Mouse (Mus musculus): ENCODE measurements around the gene Sema5b. TPM values are rescaled to one million over a fixed set of nuclear protein-coding genes. Genes with fewer than 3 reads are reported as not detected.

The Sema5b gene
- total RNA-seq, 4 experiments from 2014 or later: 1.6 to 3.1 (median 1.9) TPM

DNA sequence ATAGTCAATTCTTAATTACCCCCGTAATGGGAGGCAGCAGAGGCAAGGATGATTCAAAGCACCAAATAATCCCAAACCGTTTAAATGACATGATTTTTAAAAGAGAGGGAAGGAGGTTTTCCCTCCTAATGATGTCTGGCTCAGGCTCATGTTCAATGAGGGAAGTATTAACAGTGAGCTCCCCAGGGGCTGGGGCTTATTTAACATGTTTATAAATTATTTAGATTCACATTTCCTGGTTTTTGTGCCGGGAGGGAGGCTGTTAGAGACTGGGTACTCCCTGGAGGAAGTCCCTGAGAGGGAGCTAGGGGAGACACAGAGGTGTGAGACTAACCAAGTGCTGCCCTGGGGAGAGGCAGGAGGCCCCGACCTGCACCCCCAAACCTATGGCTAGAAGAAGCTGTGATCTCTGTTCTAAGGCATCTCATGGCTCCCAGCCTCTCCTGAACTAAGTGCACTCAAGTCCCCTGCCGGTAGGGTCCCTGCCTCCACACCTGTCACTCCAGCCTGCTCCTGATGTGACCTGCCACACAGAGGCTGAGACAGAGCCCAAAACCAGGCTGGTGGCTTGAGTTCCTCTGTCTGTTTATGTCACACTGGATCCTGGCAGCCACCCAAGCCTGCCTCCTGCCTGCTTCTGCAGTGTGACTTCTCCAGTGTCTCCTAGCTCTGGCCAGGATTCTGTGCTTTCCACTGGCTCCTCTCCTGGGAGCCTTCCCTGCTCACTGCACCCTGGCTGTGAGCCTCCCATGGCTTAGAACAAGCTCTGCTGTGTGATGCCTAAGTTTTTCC lies 51.5 kb downstream of the Sema5b start:
- peak; percentile 35 for DNase-seq (ENCODE audit: low spot score)

GRCm38 (mm10) chr16:35593474-35593873 lies 52.5 kb downstream of the Sema5b start:
- no peak for DNase-seq (ENCODE audit: low spot score)

- no peak for DNase-seq (ENCODE audit: low spot score)
Observed at GRCm38 (mm10) chr16:35596241-35596640, 55.3 kb downstream of the Sema5b start.

GRCm38 (mm10) chr16:35596661-35597350 lies 55.9 kb downstream of the Sema5b start:
- no peak for DNase-seq (ENCODE audit: low spot score)

DNA sequence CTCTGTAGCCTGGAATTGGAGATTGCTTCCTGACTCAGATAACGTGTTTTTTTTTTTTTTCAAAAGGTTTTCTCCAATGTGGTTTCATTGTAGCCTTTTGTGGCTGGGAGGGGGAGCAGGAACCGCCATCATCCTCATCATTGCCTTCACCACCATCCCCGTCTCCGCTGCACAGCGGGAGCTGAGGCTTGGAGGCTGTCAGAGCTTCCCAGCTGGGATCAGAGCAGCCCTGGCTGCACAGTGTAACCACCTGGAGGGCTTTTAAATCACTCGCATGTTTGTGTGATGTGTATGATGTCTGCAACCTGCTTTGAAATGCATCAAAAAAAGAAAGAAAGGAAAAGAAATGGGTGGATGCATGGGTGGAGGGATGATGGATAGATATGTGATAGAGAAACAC lies 57.0 kb downstream of the Sema5b start:
- no peak for DNase-seq (ENCODE audit: low spot score)

DNA sequence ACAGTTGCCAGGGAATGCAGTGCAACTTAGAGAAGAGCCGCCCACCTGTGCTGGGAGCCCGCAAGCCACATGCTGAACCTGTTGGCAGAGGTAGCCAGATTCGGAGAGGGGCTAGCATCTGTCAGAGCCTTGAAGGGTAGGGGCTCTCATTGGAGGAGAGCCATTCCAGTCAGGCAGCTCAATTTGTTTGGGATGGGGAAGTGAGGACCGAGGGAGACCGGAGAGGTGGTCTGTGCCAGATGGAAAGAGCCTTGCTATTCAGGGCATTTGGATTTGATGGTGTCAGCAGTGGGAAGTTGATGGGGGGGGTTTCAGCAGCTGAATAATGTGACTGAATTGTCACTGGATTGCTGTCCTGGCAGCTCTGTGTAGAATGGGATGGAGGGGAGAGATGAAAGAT lies 57.9 kb downstream of the Sema5b start:
- DNase-seq (ENCODE audit: low spot score): no peak

GRCm38 (mm10) chr16:35600282-35600681 lies 59.3 kb downstream of the Sema5b start:
- no peak for DNase-seq (ENCODE audit: low spot score)

- no peak for DNase-seq (ENCODE audit: low spot score)
Observed at GRCm38 (mm10) chr16:35601426-35601825, 60.5 kb downstream of the Sema5b start.

GRCm38 (mm10) chr16:35602529-35602928 lies 61.6 kb downstream of the Sema5b start:
- no peak for DNase-seq (ENCODE audit: low spot score)

DNA sequence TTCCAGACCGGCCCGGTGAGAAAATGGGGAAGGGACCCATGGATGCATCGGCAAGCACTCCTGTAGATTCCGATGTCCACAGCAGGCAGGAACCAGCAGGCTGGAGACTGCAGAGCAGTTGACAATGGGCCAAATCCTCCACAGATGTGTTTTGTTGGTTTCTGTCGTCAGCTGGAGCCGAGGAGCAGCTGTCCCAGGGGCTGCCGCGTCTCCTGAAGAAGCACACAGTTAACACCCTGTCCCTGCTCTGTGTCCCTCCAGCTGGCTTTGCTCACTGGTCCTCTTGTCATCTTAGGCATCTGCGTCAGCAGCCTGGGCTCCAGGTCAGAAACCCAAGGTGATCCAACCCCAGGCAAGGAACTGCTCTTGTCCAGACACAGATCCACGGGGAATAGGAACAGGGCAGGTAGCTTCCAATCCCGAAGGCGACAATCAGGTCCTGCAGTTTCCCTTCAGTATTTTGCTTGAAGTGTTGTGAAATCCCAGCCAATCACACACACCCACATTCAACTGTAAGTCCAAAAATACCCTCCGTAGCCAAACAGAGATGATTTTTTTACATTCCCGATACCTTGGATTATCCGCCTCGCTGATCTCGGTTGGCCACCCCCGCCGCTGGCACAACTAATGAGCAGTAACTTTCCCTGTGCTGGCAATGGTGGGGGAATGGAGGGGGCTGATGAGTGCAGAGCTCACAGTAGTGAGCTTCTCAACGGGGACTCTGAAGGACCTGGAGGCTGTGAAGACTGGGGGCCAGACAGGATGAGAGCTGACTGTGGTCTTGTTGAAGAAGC lies 63.0 kb downstream of the Sema5b start:
- DNase-seq (ENCODE audit: low spot score): peak; percentile 36

DNA sequence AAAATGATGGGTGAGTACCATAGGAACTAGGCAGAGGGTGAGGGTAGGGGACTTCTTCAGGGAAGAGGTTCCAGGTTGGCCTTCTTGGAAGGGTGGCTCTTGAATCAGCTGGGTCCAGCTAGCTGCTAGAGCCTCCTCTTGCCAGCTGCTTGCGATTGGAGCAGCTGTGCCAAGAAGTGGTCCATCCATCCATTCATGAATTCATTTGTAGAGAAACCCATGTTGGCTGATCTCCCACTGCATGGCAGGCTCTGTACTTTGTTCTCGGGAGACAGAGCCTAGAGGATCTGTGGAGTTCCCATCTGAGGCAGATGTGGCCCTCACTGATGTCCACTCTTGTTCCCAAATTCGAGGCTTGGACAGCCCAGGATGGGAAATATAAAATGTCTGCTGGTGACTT lies 66.3 kb downstream of the Sema5b start:
- no peak for DNase-seq (ENCODE audit: low spot score)

- DNase-seq (ENCODE audit: low spot score): no peak
Observed at GRCm38 (mm10) chr16:35608244-35608643, 67.3 kb downstream of the Sema5b start.

GRCm38 (mm10) chr16:35609561-35609960 lies 68.6 kb downstream of the Sema5b start:
- no peak for DNase-seq (ENCODE audit: low spot score)

DNA sequence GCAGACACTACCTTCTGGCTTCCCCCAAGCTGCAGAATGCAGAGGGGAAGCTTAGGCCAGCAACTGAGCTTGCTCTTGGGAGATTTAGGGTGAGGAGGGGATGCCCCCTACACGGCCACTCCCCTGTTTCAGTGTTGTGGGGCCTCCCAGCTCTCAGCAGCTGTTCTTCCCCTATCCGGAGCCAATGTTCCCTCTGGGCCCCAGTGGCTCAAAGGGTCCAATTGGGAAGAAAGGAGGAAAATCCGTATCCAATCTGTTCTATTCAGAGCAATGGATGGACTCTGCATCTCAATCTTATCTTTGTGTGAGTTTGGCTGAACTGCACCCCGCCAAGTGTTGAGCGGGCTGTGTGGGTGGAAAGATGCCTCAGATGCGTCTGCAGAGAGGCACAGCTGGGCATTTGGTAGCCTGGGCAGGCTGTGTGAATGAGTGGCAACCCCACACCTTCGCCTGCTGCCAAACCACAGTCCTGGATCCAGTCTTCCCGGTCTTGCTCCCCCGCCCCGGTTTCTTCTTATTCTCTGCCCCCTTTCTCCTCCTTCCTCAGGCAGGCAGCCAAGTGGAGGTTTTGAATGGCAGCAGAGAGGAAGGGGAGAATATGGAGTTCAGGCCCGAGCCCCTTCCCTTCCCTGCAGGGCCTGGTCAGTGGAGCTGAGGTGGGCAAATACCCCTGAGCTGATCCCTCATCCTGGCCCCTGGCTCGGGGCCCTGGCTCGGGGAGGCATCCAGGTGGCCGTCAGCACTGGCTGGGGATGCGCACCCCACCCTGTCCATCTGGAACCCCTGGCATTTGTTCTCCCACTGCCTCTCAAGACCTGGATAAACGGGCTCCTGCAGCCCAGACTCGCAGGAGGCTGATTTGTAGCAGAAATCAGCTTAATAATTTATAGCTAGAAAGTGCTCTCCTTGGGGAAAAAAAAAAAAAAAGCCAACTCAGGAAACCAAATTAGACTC lies 73.2 kb downstream of the Sema5b start:
- no peak for DNase-seq (ENCODE audit: low spot score)

DNA sequence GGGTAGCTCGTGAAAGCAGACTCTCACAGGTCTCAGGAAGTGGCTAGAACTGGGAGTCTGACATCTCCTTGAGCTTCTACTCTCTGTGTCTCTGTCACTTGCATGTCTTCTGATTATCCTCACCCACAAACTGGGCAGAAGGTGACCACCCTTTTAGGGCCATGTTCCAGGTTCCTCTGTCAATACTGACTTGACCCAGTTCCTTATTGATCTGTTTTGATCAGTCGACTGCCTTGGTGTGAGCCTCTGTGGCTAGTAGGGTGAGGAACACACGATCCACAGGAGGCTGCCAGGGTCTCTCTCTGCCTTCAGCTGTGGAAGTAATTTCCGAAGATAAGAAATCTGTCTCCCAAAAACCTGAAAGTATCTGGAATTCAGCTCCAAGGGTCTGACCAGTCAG lies 76.8 kb downstream of the Sema5b start:
- DNase-seq (ENCODE audit: low spot score): no peak

GRCm38 (mm10) chr16:35623026-35623425 lies 82.1 kb downstream of the Sema5b start:
- DNase-seq (ENCODE audit: low spot score): no peak

DNA sequence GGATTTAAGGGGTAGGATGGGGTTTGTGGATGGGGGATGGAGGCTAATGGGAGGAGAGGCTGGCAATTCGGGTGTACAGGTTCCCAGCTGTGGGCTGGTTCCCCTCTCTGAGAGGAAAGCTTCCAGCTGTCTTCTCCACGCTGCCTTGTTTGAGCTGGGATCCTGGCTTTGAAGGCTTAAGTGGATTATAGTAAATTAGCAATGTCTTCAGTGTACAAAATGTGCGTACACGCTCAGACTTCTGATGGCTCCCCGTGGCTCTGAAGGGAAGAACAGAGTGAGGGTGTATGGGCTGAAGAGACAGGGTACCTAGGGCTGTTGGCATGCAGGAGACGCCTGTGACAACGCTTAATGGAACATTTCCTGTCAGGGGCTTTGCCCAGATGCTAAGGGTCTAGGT lies 83.0 kb downstream of the Sema5b start:
- DNase-seq (ENCODE audit: low spot score): no peak

DNA sequence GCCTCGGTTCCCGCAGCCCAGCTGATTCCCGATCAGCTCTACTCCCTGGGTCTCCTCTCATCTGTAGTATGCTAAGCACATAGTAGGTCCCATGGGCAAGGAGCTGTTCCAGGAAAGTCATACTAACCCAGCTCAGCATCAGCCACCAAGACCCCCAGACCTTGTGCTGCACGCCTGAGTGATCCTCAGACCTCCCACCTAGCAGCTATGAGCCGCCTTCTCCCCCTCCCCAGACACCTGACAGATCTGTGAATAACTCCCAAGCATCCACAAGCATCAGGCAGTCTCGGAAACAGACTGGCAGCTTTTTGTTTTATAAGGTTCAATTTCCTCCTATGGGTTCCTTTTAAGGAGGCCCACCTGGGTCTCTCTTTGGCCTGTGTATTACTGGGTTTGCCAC lies 83.9 kb downstream of the Sema5b start:
- DNase-seq (ENCODE audit: low spot score): no peak

DNA sequence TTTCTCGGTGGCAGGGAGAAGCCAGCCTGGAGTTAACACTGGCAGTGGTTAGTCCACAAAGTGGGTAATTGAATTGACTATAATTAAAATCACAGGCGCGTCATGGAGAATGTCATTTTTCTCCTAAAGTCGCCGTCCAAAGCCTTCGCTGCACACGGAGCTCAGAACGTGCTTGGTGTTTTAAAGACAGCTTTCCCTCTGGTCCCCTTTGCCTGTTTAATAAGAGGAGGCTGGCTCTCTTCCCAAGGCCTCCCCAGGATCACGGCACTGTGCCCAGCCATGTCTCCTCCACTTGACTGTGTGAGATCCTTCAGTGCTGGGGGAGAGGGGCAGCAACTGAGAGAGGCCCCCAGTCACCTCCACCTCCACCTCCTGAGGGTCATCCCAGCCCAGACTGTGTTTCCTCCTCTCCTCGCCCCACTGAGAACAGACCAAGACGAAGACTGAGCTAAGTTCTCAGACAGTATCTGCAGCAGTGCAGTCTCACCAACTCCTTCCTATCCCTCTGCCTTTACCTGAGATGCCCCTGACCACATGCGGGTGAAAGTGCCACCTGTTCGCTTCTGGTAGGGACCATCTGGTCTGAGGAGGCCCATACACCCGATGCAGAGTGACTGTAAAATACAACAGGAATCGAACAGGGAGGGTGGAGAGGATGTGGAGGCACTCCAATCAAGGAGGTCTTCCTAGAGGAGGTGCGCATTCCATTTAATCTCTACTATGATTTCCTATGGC lies 84.5 kb downstream of the Sema5b start:
- no peak for DNase-seq (ENCODE audit: low spot score)

GRCm38 (mm10) chr16:35627992-35628607 lies 87.2 kb downstream of the Sema5b start:
- peak; percentile 71 for DNase-seq (ENCODE audit: low spot score)
